Mouse (Mus musculus) lung, embryonic 16.5 days (tissue): ENCODE measurements at regions not wholly inside any gene's neighbourhood (a gene's known extent, or its start where the extent isn't known, plus 50 kb on each side); places are given as distances from the start of the nearest gene placed in this dataset.

Experiments used
- ATAC-seq: fragments of 200-750 bp; cut with Nextera tagmentation; 2 replicates; pipeline ENCODE4 v1.8.0; 2017; ENCODE audit warnings: low read depth, mild to moderate bottlenecking, moderate library complexity
- H3K27ac ChIP-seq: fragments of 300-500 bp; sonication (generic); 2 replicates; pipeline ENCODE4 v1.5.1; 2014; ENCODE audit warnings: mild to moderate bottlenecking, control low read depth, low read length
- H3K27me3 ChIP-seq: fragments of 300-500 bp; sonication (generic); 2 replicates; pipeline ENCODE4 v1.6.1; 2014; ENCODE audit warnings: low read depth, low read length, mixed read lengths; ENCODE audit not compliant: control insufficient read depth, insufficient read depth
- H3K36me3 ChIP-seq: fragments of 300-500 bp; sonication (generic); 2 replicates; pipeline ENCODE4 v1.6.1; 2014; ENCODE audit warnings: low read length; ENCODE audit not compliant: control insufficient read depth, insufficient read depth
- H3K4me1 ChIP-seq: fragments of 300-500 bp; sonication (generic); replicated peaks from 2 replicates; pipeline ENCODE4 v1.6.1; 2014; ENCODE audit warnings: low read length, mixed read lengths; ENCODE audit not compliant: control insufficient read depth, insufficient read depth
- H3K4me2 ChIP-seq: fragments of 300-500 bp; sonication (generic); 2 replicates; pipeline ENCODE4 v1.6.1; 2014; ENCODE audit warnings: low read depth, low read length, control low read depth
- H3K4me3 ChIP-seq: fragments of 300-500 bp; sonication (generic); 2 replicates; pipeline ENCODE4 v1.5.1; 2014; ENCODE audit warnings: mild to moderate bottlenecking, low read length, control low read depth
- H3K9ac ChIP-seq: fragments of 300-500 bp; sonication (generic); 2 replicates; pipeline ENCODE4 v1.6.1; 2014; ENCODE audit warnings: low read length, control low read depth
- H3K9me3 ChIP-seq: fragments of 300-500 bp; sonication (generic); 2 replicates; pipeline ENCODE4 v1.6.1; 2016; ENCODE audit warnings: low read length; ENCODE audit not compliant: control insufficient read depth
- WGBS: fragments of 180-500 bp; shearing (Covaris S2); extraction: QIAGEN DNeasy Blood & Tissue Kit; methylation state at CpG from one replicate; pipeline ENCODE4 v1.1.7; 2014; 5-methylcytosine and 5-hydroxymethylcytosine counted together

DNA sequence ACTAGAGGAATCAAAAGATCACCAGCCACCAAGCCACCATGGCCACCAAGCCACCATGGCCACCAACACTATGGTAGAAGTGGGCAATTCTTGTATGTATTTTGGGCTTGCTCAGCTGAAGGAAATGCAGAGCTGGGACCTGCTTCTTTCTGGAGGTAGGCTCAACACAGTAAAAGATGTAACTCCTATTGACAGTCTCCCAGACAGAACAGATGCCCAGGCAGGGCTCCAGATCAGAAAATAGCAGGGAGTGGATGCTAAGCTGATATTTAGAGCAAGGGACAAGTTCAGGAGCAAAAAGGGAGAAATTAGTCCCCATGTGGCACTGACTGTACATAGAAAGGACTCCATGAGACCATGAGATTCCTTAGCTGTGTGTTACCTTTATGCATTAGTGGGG lies 228.2 kb upstream of the Ntm start:
- no peaks in the 10 kb centered on the region for H3K9me3 ChIP-seq
- H3K27ac ChIP-seq: no peak overlapping the region
- H3K36me3 ChIP-seq: no peaks in the 10 kb centered on the region
- H3K9ac ChIP-seq: no peak overlapping the region
- no peak for ATAC-seq
- H3K27me3 ChIP-seq: no peaks in the 10 kb centered on the region
- no peak overlapping the region for H3K4me3 ChIP-seq
- H3K4me2 ChIP-seq: no peak overlapping the region
- H3K4me1 ChIP-seq: no peaks in the 10 kb centered on the region

DNA sequence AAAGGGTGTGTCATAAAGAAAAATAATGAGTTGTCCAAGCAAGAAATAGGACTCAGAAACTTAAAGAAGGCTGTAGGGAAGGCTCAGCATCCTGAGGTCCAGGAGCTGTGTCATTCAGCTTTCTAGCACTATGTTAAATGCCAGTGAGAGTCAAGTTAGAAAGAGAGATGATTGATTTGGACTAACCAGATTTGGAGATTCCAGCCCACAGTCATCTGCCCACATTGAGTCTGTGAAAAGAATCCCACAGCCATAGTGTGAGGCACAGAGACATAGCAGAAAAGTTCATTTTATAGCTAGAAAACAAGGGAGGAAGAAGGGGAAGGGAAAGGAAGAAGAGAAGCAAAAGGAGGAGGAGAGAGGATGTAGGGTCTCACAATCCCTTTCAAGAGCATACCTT lies 229.0 kb upstream of the Ntm start:
- no peak overlapping the region for H3K4me3 ChIP-seq
- H3K27ac ChIP-seq: no peak overlapping the region
- H3K4me2 ChIP-seq: no peak overlapping the region
- no peak overlapping the region for H3K9ac ChIP-seq
- no peaks in the 10 kb centered on the region for H3K27me3 ChIP-seq
- H3K4me1 ChIP-seq: no peaks in the 10 kb centered on the region
- no peaks in the 10 kb centered on the region for H3K9me3 ChIP-seq
- no peaks in the 10 kb centered on the region for H3K36me3 ChIP-seq
- ATAC-seq: no peak

DNA sequence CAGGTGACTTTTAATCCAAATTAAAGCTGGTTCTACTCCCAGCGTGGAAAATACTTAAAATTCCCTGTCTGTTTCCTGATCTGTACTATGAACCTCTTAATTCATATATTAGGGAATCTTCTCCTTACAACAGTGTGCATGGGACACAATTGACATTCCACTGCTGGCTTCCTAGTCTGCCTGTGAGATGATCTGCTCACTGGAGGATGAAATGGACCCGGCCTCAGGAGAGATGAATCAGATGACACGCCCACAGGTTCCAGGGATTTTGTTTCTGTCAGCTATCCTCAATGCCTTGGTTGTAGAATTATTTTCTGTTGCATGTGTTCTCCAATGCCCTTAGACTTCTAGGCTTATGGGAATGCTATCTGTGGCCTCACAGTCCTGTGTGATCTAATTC lies 231.9 kb upstream of the Ntm start:
- no peaks in the 10 kb centered on the region for H3K4me1 ChIP-seq
- ATAC-seq: no peak
- no peak overlapping the region for H3K4me3 ChIP-seq
- WGBS: 80% methylated on average over 3 of the region's 3 CpGs
- H3K4me2 ChIP-seq: no peak overlapping the region
- H3K27me3 ChIP-seq: no peaks in the 10 kb centered on the region
- H3K27ac ChIP-seq: no peak overlapping the region
- no peak overlapping the region for H3K9ac ChIP-seq
- no peaks in the 10 kb centered on the region for H3K36me3 ChIP-seq
- no peaks in the 10 kb centered on the region for H3K9me3 ChIP-seq

DNA sequence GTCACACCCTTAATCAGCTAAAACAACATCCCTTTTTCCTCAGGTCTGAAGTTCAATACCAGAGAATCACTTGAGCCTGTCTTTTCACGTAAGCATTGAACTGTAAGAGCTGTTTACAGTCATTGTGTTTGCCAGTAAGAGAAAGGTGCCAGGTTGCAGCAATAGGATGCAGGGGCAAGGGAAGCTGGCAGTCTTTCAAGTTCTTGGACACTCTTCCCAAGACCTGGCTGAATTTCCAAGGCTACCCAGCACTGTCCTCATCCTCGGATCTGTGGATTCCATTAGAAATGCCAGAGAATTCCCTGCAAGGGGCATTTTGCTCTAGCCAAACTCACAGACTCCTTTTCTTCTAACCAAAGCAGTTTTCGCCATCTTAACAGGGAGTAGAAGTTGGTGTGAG lies 224.5 kb upstream of the Snx19 start:
- Histone ChIP-seq H3K9me3 (no peaks in the 10 kb centered on the region), H3K4me3 (no peak overlapping the region), H3K36me3 (no peaks in the 10 kb centered on the region), H3K27ac (no peak overlapping the region), H3K27me3 (no peaks in the 10 kb centered on the region), H3K9ac (no peak overlapping the region), H3K4me2 (no peak overlapping the region), H3K4me1 (no peaks in the 10 kb centered on the region)
- no peak for ATAC-seq
- WGBS: 83% methylated on average over 3 of the region's 3 CpGs

DNA sequence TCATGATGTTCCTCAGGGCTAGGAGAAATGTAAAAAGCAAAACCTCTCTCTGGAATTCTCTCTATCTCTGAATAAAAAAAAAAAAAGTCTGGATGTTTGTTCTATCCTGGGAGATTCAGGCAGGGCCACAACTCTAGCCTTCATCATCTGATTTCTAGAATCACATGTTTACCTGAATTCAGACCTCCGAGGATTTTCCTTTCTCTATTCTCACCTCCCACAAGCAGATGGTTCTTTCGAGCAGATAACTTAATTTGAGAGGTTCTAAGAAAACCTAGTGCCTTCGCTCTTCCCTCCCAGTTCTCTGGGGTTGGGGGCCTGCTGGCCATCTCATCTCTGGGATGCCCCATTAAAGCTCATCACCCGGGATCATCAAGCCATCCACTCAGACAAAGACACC lies 219.3 kb upstream of the Snx19 start:
- H3K27ac ChIP-seq: no peak overlapping the region
- no peaks in the 10 kb centered on the region for H3K36me3 ChIP-seq
- no peak overlapping the region for H3K4me2 ChIP-seq
- H3K4me1 ChIP-seq: no peaks in the 10 kb centered on the region
- no peaks in the 10 kb centered on the region for H3K9me3 ChIP-seq
- H3K9ac ChIP-seq: no peak overlapping the region
- ATAC-seq: no peak
- H3K4me3 ChIP-seq: no peak overlapping the region
- 80% methylated on average over 4 of the region's 4 CpGs for WGBS
- H3K27me3 ChIP-seq: no peaks in the 10 kb centered on the region

DNA sequence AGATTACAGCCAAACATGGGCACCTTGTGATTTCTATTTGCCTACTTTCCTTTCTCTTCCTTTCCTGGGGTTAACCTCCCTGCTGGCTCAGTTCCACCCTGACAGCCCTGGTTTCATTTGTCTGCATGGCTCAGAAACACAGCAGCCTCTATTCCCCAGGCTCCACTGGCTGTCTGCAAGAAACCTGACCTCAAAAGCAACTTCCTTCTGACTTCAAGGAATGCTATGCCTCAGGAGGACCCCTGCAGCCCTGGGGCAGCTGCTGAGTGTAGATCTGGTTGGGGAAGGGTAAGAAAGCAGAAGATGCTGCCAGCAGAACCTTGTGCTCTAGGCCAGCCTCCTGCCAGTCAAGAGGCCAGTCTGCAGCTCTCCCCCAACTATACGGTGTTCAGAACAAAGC lies 217.1 kb upstream of the Snx19 start:
- Histone ChIP-seq H3K4me1 (no peaks in the 10 kb centered on the region), H3K27ac (no peak overlapping the region), H3K4me3 (no peak overlapping the region), H3K9me3 (no peaks in the 10 kb centered on the region), H3K4me2 (no peak overlapping the region), H3K27me3 (no peaks in the 10 kb centered on the region), H3K9ac (no peak overlapping the region), H3K36me3 (no peaks in the 10 kb centered on the region)
- 52% methylated on average over 1 of the region's 1 CpGs for WGBS
- no peak for ATAC-seq

DNA sequence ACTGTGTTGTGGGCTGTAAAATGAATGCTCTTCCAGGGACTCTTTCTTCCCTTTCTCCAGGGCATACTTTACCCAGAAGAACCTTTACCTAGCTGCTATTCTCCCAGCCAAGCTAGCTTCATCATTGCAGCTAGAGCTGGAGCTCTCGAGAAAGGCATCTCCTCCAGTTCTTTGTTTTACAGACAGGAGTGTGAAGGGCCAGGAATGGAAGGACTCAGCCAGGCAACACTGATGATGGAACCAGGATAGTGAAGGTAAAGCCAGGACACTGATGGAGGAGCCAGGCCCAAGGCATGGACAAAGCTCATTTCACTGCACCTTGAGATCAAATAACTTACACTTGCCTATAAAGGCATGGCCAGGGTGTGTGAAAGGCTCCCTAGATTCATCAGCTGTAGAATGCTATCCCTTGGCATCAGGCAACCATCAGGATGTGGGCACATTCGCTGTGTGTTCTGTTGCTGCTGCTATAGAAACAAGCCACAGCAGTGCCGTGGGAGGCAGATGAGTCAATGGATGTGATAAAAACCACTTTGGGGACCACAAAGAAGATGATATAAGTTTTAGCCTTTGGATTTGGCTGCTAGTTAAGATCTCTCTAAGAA lies 214.3 kb upstream of the Snx19 start:
- Histone ChIP-seq H3K4me1 (no peaks in the 10 kb centered on the region), H3K4me2 (no peak overlapping the region), H3K9me3 (no peaks in the 10 kb centered on the region), H3K9ac (no peak overlapping the region), H3K27me3 (no peaks in the 10 kb centered on the region), H3K4me3 (no peak overlapping the region), H3K36me3 (no peaks in the 10 kb centered on the region), H3K27ac (no peak overlapping the region)
- no peak for ATAC-seq
- 66% methylated on average over 3 of the region's 3 CpGs for WGBS

DNA sequence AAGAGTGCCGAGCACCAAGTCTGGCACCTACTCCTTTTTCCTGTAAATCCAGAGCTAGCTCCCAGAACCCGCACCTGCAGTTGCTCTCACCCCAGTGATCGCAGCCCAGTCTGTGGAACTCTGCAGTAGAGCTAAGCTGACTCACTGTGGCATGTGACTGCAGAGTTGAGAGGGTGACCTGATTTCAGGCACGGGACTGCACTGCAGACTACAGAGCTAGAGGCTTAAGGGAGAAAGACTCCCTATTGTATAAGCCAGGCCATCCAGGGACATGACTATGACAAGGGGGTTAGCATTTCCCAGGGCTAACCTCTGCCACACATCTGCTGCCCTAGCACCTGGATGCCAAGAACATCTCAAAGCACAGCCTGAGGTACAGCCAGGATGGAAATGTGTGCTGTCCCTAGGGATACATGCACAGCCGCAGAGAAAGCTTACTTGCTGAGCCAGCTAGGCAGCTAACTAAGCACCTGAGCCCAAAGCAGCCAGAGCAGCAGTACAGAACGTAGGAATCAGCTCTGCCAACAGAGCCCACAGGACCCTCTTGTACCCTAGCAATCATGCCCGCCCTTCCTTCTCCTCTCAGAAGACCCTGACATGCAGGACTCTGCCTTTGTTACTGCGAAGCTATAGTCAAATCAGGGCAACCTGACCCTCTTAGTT lies 192.3 kb upstream of the Snx19 start:
- no peak for ATAC-seq
- H3K27ac ChIP-seq: no peak overlapping the region
- no peaks in the 10 kb centered on the region for H3K9me3 ChIP-seq

DNA sequence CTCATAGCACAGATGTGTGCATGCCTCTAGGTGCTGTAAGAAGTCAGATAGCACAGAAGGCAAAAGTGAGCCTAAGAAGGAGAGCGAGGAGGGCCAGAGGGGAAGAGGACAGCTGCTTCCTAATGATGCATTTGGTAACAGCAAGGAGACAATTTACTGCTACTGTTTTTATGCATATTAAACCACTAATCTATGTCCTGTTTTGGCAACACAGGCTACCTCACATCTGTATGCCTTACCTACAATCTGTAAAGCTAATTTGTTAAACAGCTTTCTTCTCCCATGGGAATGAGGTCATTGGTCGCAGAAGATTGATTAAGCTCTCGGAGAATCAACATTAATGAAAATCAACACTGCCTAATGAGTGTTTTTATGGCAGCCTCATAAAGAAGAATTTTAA lies 191.1 kb upstream of the Snx19 start:
- H3K4me1 ChIP-seq: no peaks in the 10 kb centered on the region
- H3K36me3 ChIP-seq: no peaks in the 10 kb centered on the region
- H3K9ac ChIP-seq: no peak overlapping the region
- ATAC-seq: no peak
- H3K27me3 ChIP-seq: no peaks in the 10 kb centered on the region
- H3K4me2 ChIP-seq: no peak overlapping the region
- no peak overlapping the region for H3K27ac ChIP-seq
- 65% methylated on average over 3 of the region's 3 CpGs for WGBS
- H3K4me3 ChIP-seq: no peak overlapping the region
- no peaks in the 10 kb centered on the region for H3K9me3 ChIP-seq

More for the DNA sequence above, 192.3 kb upstream of the Snx19 start:
- Histone ChIP-seq H3K36me3 (no peaks in the 10 kb centered on the region), H3K4me2 (no peak overlapping the region), H3K27me3 (no peaks in the 10 kb centered on the region), H3K9ac (no peak overlapping the region), H3K4me1 (no peaks in the 10 kb centered on the region), H3K4me3 (no peak overlapping the region)
- 73% methylated on average over 8 of the region's 8 CpGs for WGBS

DNA sequence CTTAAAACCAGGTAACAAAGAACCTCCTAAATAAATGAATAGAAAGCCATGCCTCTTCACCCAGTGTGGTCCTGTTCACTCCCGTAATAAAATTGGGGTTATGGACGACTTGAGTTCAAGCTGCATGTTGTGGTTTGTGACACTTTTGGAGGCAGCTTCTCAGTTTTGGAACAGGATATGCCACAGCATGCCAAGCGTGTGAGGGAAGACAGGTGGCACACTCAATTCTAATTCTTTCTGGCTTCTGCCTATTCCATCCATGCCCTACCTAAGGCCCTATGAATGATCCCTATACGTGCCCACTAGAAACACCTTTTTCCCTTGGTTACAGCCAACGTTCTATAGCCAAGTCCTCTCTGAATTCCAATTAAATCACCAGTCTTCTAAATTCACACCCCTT lies 184.8 kb upstream of the Snx19 start:
- ATAC-seq: no peak
- WGBS: 79% methylated on average over 5 of the region's 5 CpGs

More for the DNA sequence above, 184.8 kb upstream of the Snx19 start:
- Histone ChIP-seq H3K36me3 (no peaks in the 10 kb centered on the region), H3K9me3 (no peaks in the 10 kb centered on the region), H3K27ac (no peak overlapping the region), H3K4me1 (no peaks in the 10 kb centered on the region), H3K9ac (no peak overlapping the region), H3K4me3 (no peak overlapping the region), H3K4me2 (no peak overlapping the region), H3K27me3 (no peaks in the 10 kb centered on the region)
